Mouse (Mus musculus) layer of hippocampus, adult 11-12 months (tissue): ENCODE results near the gene Prim2.

Experiments used
- DNase-seq: peaks from one replicate; pipeline ENCODE4 v3.0.0; 2022; ENCODE audit warnings: low spot score

The Prim2 gene

GRCm38 (mm10) chr1:33541708-33542107 lies 127.9 kb downstream of the Prim2 start:
- DNase-seq = no peak

GRCm38 (mm10) chr1:33537948-33538347 lies 131.6 kb downstream of the Prim2 start:
- DNase-seq = no peak

GRCm38 (mm10) chr1:33536272-33537004 lies 133.2 kb downstream of the Prim2 start:
- no peak for DNase-seq

- no peak for DNase-seq
These were observed 134.4 kb downstream of the Prim2 start for GRCm38 (mm10) chr1:33535140-33535686.

- DNase-seq = no peak
These were observed 137.7 kb downstream of the Prim2 start for GRCm38 (mm10) chr1:33531860-33532259.

GRCm38 (mm10) chr1:33531097-33531856 lies 138.3 kb downstream of the Prim2 start:
- DNase-seq = peak; percentile 54

- DNase-seq = no peak
These were observed 139.1 kb downstream of the Prim2 start for GRCm38 (mm10) chr1:33530491-33530890.

GRCm38 (mm10) chr1:33529543-33530232 lies 139.9 kb downstream of the Prim2 start:
- no peak for DNase-seq

- no peak for DNase-seq
These were observed 142.2 kb downstream of the Prim2 start for GRCm38 (mm10) chr1:33527352-33527863.

- no peak for DNase-seq
These were observed 146.4 kb downstream of the Prim2 start for GRCm38 (mm10) chr1:33523223-33523622.

GRCm38 (mm10) chr1:33515124-33515523 lies 154.5 kb downstream of the Prim2 start:
- DNase-seq = no peak

- DNase-seq = no peak
These were observed 158.3 kb downstream of the Prim2 start for GRCm38 (mm10) chr1:33511310-33511709.

GRCm38 (mm10) chr1:33504371-33504770 lies 165.2 kb downstream of the Prim2 start:
- no peak for DNase-seq

GRCm38 (mm10) chr1:33502890-33503289 lies 166.7 kb downstream of the Prim2 start:
- DNase-seq = no peak

GRCm38 (mm10) chr1:33502298-33502697 lies 167.3 kb downstream of the Prim2 start:
- DNase-seq = no peak

- DNase-seq = no peak
These were observed 169.5 kb downstream of the Prim2 start for GRCm38 (mm10) chr1:33500111-33500510.

GRCm38 (mm10) chr1:33499603-33500002 lies 170.0 kb downstream of the Prim2 start:
- no peak for DNase-seq

GRCm38 (mm10) chr1:33496128-33496527 lies 173.5 kb downstream of the Prim2 start:
- no peak for DNase-seq

- no peak for DNase-seq
These were observed 174.0 kb downstream of the Prim2 start for GRCm38 (mm10) chr1:33495586-33495985.

GRCm38 (mm10) chr1:33495203-33495553 lies 174.4 kb downstream of the Prim2 start:
- no peak for DNase-seq

- no peak for DNase-seq
These were observed 174.9 kb downstream of the Prim2 start for GRCm38 (mm10) chr1:33494524-33495202.

- DNase-seq = no peak
These were observed 179.4 kb downstream of the Prim2 start for GRCm38 (mm10) chr1:33490220-33490619.
